Mouse (Mus musculus): Measurements from ENCODE around the gene Brpf1. TPM values are rescaled to one million over a fixed set of nuclear protein-coding genes. Genes with fewer than 3 reads are reported as not detected.

Gene Brpf1
- polyA plus RNA-seq, 1 experiment from 2014 or later: 19.1 TPM

- Histone ChIP-seq H3K27ac (no peak overlapping the region), H3K9ac (0 out of 2 replicates have a peak overlapping the region, but pooled peaks have one; percentile 32), H3K4me2 (no peak overlapping the region)
Observed at GRCm38 (mm10) chr6:113341574-113341973, 34.6 kb downstream of the Brpf1 start.

GRCm38 (mm10) chr6:113342297-113342696, 35.4 kb downstream of the Brpf1 start:
- Histone ChIP-seq H3K4me3 (peak overlapping the region; percentile 74), H3K9me3 (no peaks in the 10 kb centered on the region), H3K27me3 (no peaks in the 10 kb centered on the region), H3K9ac (peak overlapping the region; percentile 92; the same call in 1 of the 2 replicates), H3K4me2 (peak overlapping the region; percentile 77), H3K27ac (no peak overlapping the region), H3K4me1 (peaks cover 24% of the 10 kb centered on the region), H3K36me3 (peaks cover 33% of the 10 kb centered on the region)
- WGBS: 39% methylated on average over 4 of the region's 7 CpGs
- ATAC-seq (ENCODE audit: insufficient number of reproducible peaks, insufficient read depth, low FRiP score, low TSS enrichment, low read depth): no peak

More at GRCm38 (mm10) chr6:113341574-113341973, 34.6 kb downstream of the Brpf1 start:
- peaks cover 38% of the 10 kb centered on the region for H3K36me3 ChIP-seq
- no peak for ATAC-seq (ENCODE audit: insufficient number of reproducible peaks, insufficient read depth, low FRiP score, low TSS enrichment, low read depth)
- no peaks in the 10 kb centered on the region for H3K27me3 ChIP-seq
- H3K4me3 ChIP-seq: no peak overlapping the region
- 87% methylated on average over 6 of the region's 6 CpGs for WGBS
- H3K9me3 ChIP-seq: no peaks in the 10 kb centered on the region
- peaks cover 24% of the 10 kb centered on the region for H3K4me1 ChIP-seq

- Histone ChIP-seq H3K4me2 (peak within 1 kb of the TSS; percentile 77), H3K36me3 (peaks cover 22% of the 10 kb centered on the region), H3K9me3 (no peaks in the 10 kb centered on the region), H3K27ac (peak within 1 kb of the TSS; percentile 5; the same call in 1 of the 2 replicates), H3K9ac (peak within 1 kb of the TSS; percentile 92), H3K4me1 (peaks cover 24% of the 10 kb centered on the region), H3K27me3 (no peaks in the 10 kb centered on the region), H3K4me3 (peak within 1 kb of the TSS; percentile 74)
- WGBS: 15% methylated on average over 32 of the region's 32 CpGs
- peak; percentile 65 for ATAC-seq (ENCODE audit: insufficient number of reproducible peaks, insufficient read depth, low FRiP score, low TSS enrichment, low read depth)
Observed at GRCm38 (mm10) chr6:113343177-113344092, 36.5 kb downstream of the Brpf1 start, which contains the start of gene Camk1. Gene Camk1 (minus strand): TSS chr6:113343984.

- 52% methylated on average over 2 of the region's 2 CpGs for WGBS
- Histone ChIP-seq H3K4me1 (peaks cover 24% of the 10 kb centered on the region), H3K36me3 (peaks cover 14% of the 10 kb centered on the region), H3K9ac (peak overlapping the region; percentile 92; the same call in 1 of the 2 replicates), H3K4me3 (peak overlapping the region; percentile 74), H3K4me2 (peak overlapping the region; percentile 77), H3K27ac (no peak overlapping the region), H3K9me3 (no peaks in the 10 kb centered on the region), H3K27me3 (no peaks in the 10 kb centered on the region)
- ATAC-seq (ENCODE audit: insufficient number of reproducible peaks, insufficient read depth, low FRiP score, low TSS enrichment, low read depth): no peak
Observed at GRCm38 (mm10) chr6:113344321-113344720, 37.4 kb downstream of the Brpf1 start.

- Histone ChIP-seq H3K4me1 (peaks cover 21% of the 10 kb centered on the region), H3K9me3 (no peaks in the 10 kb centered on the region), H3K27ac (no peak overlapping the region), H3K27me3 (no peaks in the 10 kb centered on the region), H3K36me3 (no peaks in the 10 kb centered on the region), H3K4me2 (no peak overlapping the region), H3K4me3 (no peak overlapping the region), H3K9ac (no peak overlapping the region)
- WGBS: 75% methylated on average over 4 of the region's 4 CpGs
- no peak for ATAC-seq (ENCODE audit: insufficient number of reproducible peaks, insufficient read depth, low FRiP score, low TSS enrichment, low read depth)
Observed at GRCm38 (mm10) chr6:113346897-113347296, 40.0 kb downstream of the Brpf1 start.

- no peaks in the 10 kb centered on the region for H3K4me1 ChIP-seq
Observed at GRCm38 (mm10) chr6:113350538-113350937, 43.6 kb downstream of the Brpf1 start.

GRCm38 (mm10) chr6:113351161-113351560, 44.2 kb downstream of the Brpf1 start:
- H3K36me3 ChIP-seq: no peaks in the 10 kb centered on the region
- H3K9me3 ChIP-seq: no peaks in the 10 kb centered on the region
- H3K9ac ChIP-seq: no peak overlapping the region
- no peak overlapping the region for H3K4me2 ChIP-seq
- ATAC-seq (ENCODE audit: insufficient number of reproducible peaks, insufficient read depth, low FRiP score, low TSS enrichment, low read depth): no peak
- H3K4me3 ChIP-seq: no peak overlapping the region
- no peak overlapping the region for H3K27ac ChIP-seq
- no peaks in the 10 kb centered on the region for H3K4me1 ChIP-seq
- 82% methylated on average over 1 of the region's 1 CpGs for WGBS
- no peaks in the 10 kb centered on the region for H3K27me3 ChIP-seq

More at GRCm38 (mm10) chr6:113350538-113350937, 43.6 kb downstream of the Brpf1 start:
- Histone ChIP-seq H3K9me3 (no peaks in the 10 kb centered on the region), H3K9ac (no peak overlapping the region), H3K36me3 (no peaks in the 10 kb centered on the region), H3K27ac (no peak overlapping the region), H3K27me3 (no peaks in the 10 kb centered on the region), H3K4me3 (no peak overlapping the region), H3K4me2 (no peak overlapping the region)
- no peak for ATAC-seq (ENCODE audit: insufficient number of reproducible peaks, insufficient read depth, low FRiP score, low TSS enrichment, low read depth)

- Histone ChIP-seq H3K4me1 (no peaks in the 10 kb centered on the region), H3K4me2 (no peak overlapping the region), H3K9ac (no peak overlapping the region), H3K9me3 (no peaks in the 10 kb centered on the region), H3K4me3 (no peak overlapping the region), H3K36me3 (no peaks in the 10 kb centered on the region), H3K27ac (no peak overlapping the region), H3K27me3 (no peaks in the 10 kb centered on the region)
- WGBS: 58% methylated on average over 10 of the region's 10 CpGs
- no peak for ATAC-seq (ENCODE audit: insufficient number of reproducible peaks, insufficient read depth, low FRiP score, low TSS enrichment, low read depth)
Observed at GRCm38 (mm10) chr6:113351653-113352052, 44.7 kb downstream of the Brpf1 start.

- no peak for ATAC-seq (ENCODE audit: insufficient number of reproducible peaks, insufficient read depth, low FRiP score, low TSS enrichment, low read depth)
- Histone ChIP-seq H3K4me3 (no peak overlapping the region), H3K9me3 (no peaks in the 10 kb centered on the region), H3K36me3 (no peaks in the 10 kb centered on the region), H3K9ac (no peak overlapping the region), H3K4me2 (no peak overlapping the region), H3K4me1 (no peaks in the 10 kb centered on the region), H3K27me3 (no peaks in the 10 kb centered on the region), H3K27ac (no peak overlapping the region)
- WGBS: 60% methylated on average over 3 of the region's 3 CpGs
Observed at GRCm38 (mm10) chr6:113352820-113353219, 45.9 kb downstream of the Brpf1 start.

- H3K4me2 ChIP-seq: no peak overlapping the region
- no peaks in the 10 kb centered on the region for H3K36me3 ChIP-seq
- no peak overlapping the region for H3K4me3 ChIP-seq
- H3K9ac ChIP-seq: no peak overlapping the region
- 72% methylated on average over 3 of the region's 3 CpGs for WGBS
- no peaks in the 10 kb centered on the region for H3K4me1 ChIP-seq
- H3K27ac ChIP-seq: no peak overlapping the region
- H3K27me3 ChIP-seq: no peaks in the 10 kb centered on the region
- H3K9me3 ChIP-seq: no peaks in the 10 kb centered on the region
- no peak for ATAC-seq (ENCODE audit: insufficient number of reproducible peaks, insufficient read depth, low FRiP score, low TSS enrichment, low read depth)
Observed at GRCm38 (mm10) chr6:113353696-113354095, 46.8 kb downstream of the Brpf1 start.

GRCm38 (mm10) chr6:113361476-113361875, 54.5 kb downstream of the Brpf1 start:
- Histone ChIP-seq H3K4me1 (no peaks in the 10 kb centered on the region), H3K36me3 (peaks cover under 1% of the 10 kb centered on the region; the same call in 1 of the 2 replicates), H3K27me3 (no peaks in the 10 kb centered on the region), H3K4me2 (no peak overlapping the region), H3K4me3 (no peak overlapping the region), H3K27ac (no peak overlapping the region), H3K9ac (no peak overlapping the region), H3K9me3 (no peaks in the 10 kb centered on the region)
- no peak for ATAC-seq (ENCODE audit: insufficient number of reproducible peaks, insufficient read depth, low FRiP score, low TSS enrichment, low read depth)
- 70% methylated on average over 4 of the region's 4 CpGs for WGBS

- H3K27me3 ChIP-seq: no peaks in the 10 kb centered on the region
- peaks cover 8% of the 10 kb centered on the region for H3K36me3 ChIP-seq
- H3K9me3 ChIP-seq: no peaks in the 10 kb centered on the region
- ATAC-seq (ENCODE audit: insufficient number of reproducible peaks, insufficient read depth, low FRiP score, low TSS enrichment, low read depth): no peak
- H3K27ac ChIP-seq: no peak overlapping the region
- H3K9ac ChIP-seq: no peak overlapping the region
- H3K4me3 ChIP-seq: no peak overlapping the region
- no peaks in the 10 kb centered on the region for H3K4me1 ChIP-seq
- WGBS: 88% methylated on average over 1 of the region's 1 CpGs
- H3K4me2 ChIP-seq: no peak overlapping the region
Observed at GRCm38 (mm10) chr6:113362241-113362640, 55.3 kb downstream of the Brpf1 start.
